In genomic region chr16:30895021-30895420, GRCm38 (mm10) we compare ENCODE assay signal across 16 mouse cellular contexts.
"Had no signal": no experiment of that assay in that cellular context is flagged by ENCODE, and none has a peak within 500 bp of the region (broad histone marks: within the 10 kb centered on the region; RNA-seq: fewer than 3 reads in every experiment).

No protein-coding gene starts in this region.

- H3K4me3 ChIP-seq: neural tube, embryonic 13.5 days; neural tube, embryonic 15.5 days; stomach, embryonic 15.5 days had no signal

- H3K4me1 ChIP-seq: neural tube, embryonic 13.5 days; neural tube, embryonic 15.5 days; stomach, embryonic 15.5 days had no signal

- DNase-seq: retina, postnatal 1 day; right cerebral cortex, adult 18-20 months; right cerebral cortex, postnatal 14 days; right cerebral cortex, postnatal 25 days; right cerebral cortex, postnatal 4 days; spleen, adult 18-20 months; thymus, adult 18-20 months; thymus, adult 2 months; thymus, postnatal 14 days; thymus, postnatal 25 days; thymus, postnatal 36 days; thymus, postnatal 4 days had no signal

- H3K9ac ChIP-seq: neural tube, embryonic 13.5 days; neural tube, embryonic 15.5 days; stomach, embryonic 15.5 days had no signal

- H3K27me3 ChIP-seq: neural tube, embryonic 13.5 days; neural tube, embryonic 15.5 days; stomach, embryonic 15.5 days had no signal

- H3K9me3 ChIP-seq: neural tube, embryonic 15.5 days; stomach, embryonic 15.5 days had no signal

- H3K27ac ChIP-seq: neural tube, embryonic 13.5 days; neural tube, embryonic 15.5 days; stomach, embryonic 15.5 days; stomach, postnatal 0 days had no signal

- H3K36me3 ChIP-seq: neural tube, embryonic 13.5 days; neural tube, embryonic 15.5 days; stomach, embryonic 15.5 days had no signal
